Mouse (Mus musculus) ES-Bruce4 (cell line): Measurements from ENCODE around the gene Pacrg. TPM values are rescaled to one million over a fixed set of nuclear protein-coding genes. Genes with fewer than 3 reads are reported as not detected.

Experiments
- H3K27ac ChIP-seq: 2 replicates; pipeline ENCODE4 v1.5.1; 2012; ENCODE audit warnings: low read length, inconsistent platforms; ENCODE audit not compliant: insufficient read depth
- H3K27me3 ChIP-seq: 2 replicates; pipeline ENCODE4 v1.6.1; 2012; ENCODE audit warnings: mild to moderate bottlenecking, low read length, inconsistent platforms; ENCODE audit not compliant: control insufficient read depth, poor library complexity, insufficient read depth, severe bottlenecking
- H3K36me3 ChIP-seq: 2 replicates; pipeline ENCODE4 v1.6.1; 2012; ENCODE audit warnings: inconsistent platforms, mild to moderate bottlenecking, low read length, moderate library complexity; ENCODE audit not compliant: control insufficient read depth, poor library complexity, insufficient read depth, severe bottlenecking
- H3K4me1 ChIP-seq: one replicate; pipeline ENCODE4 v1.8.1; 2011; ENCODE audit warnings: low read length; ENCODE audit not compliant: control insufficient read depth, insufficient read depth
- H3K4me3 ChIP-seq: 2 replicates; pipeline ENCODE4 v1.5.1; 2011; ENCODE audit warnings: low read depth, mild to moderate bottlenecking, low read length
- H3K9ac ChIP-seq: 2 replicates; pipeline ENCODE4 v1.6.1; 2012; ENCODE audit warnings: low read depth, mild to moderate bottlenecking, inconsistent platforms; ENCODE audit not compliant: poor library complexity, severe bottlenecking
- H3K9me3 ChIP-seq: replicated peaks from 2 replicates; pipeline ENCODE4 v1.6.1; 2012; ENCODE audit warnings: mild to moderate bottlenecking, low read length, inconsistent platforms; ENCODE audit not compliant: control insufficient read depth, poor library complexity, insufficient read depth, severe bottlenecking
- CTCF ChIP-seq: IDR thresholded peaks from one replicate; pipeline ENCODE4 v1.8.1; 2011; ENCODE audit warnings: low read depth, low read length
- EP300 ChIP-seq: IDR thresholded peaks from 2 replicates; pipeline ENCODE4 v1.6.1; 2011; ENCODE audit warnings: low read depth, low read length; ENCODE audit not compliant: insufficient read depth
- POLR2A ChIP-seq: IDR thresholded peaks from one replicate; pipeline ENCODE4 v1.8.1; 2011; ENCODE audit warnings: low read length; ENCODE audit not compliant: insufficient read depth
- polyA plus RNA-seq: library from polyadenylated mRNA; stranded (reverse); fragments of >200 nt; gene quantifications from 2 replicates; pipeline ENCODE4 v1.2.4, GENCODE M21; 2011; ENCODE audit warnings: low read depth; ENCODE audit not compliant: missing spikeins, insufficient read depth, insufficient read length

Gene Pacrg
- polyA plus RNA-seq, 1 experiment: 0.54 TPM

- Histone ChIP-seq H3K9ac (no peak overlapping the region), H3K9me3 (no peaks in the 10 kb centered on the region), H3K36me3 (no peaks in the 10 kb centered on the region), H3K27ac (no peak overlapping the region), H3K4me3 (no peak overlapping the region), H3K27me3 (no peaks in the 10 kb centered on the region), H3K4me1 (no peaks in the 10 kb centered on the region)
- TF ChIP-seq CTCF (no peak), EP300 (no peak)
These were observed 361.7 kb downstream of the Pacrg start for GRCm38 (mm10) chr17:10478377-10478776.

- H3K27ac ChIP-seq: no peak overlapping the region
- H3K27me3 ChIP-seq: no peaks in the 10 kb centered on the region
- no peaks in the 10 kb centered on the region for H3K36me3 ChIP-seq
- H3K9me3 ChIP-seq: no peaks in the 10 kb centered on the region
- no peaks in the 10 kb centered on the region for H3K4me1 ChIP-seq
- H3K9ac ChIP-seq: no peak overlapping the region
- no peak overlapping the region for H3K4me3 ChIP-seq
- no peak for TF ChIP-seq EP300
- no peak for TF ChIP-seq POLR2A
- no peak for TF ChIP-seq CTCF
These were observed 363.3 kb downstream of the Pacrg start for GRCm38 (mm10) chr17:10476807-10477206.

GRCm38 (mm10) chr17:10474972-10475371 is 365.1 kb downstream of the Pacrg start:
- no peak overlapping the region for H3K27ac ChIP-seq
- H3K4me1 ChIP-seq: no peaks in the 10 kb centered on the region
- no peaks in the 10 kb centered on the region for H3K9me3 ChIP-seq
- no peak overlapping the region for H3K9ac ChIP-seq
- H3K4me3 ChIP-seq: no peak overlapping the region
- no peaks in the 10 kb centered on the region for H3K27me3 ChIP-seq
- TF ChIP-seq CTCF (no peak), POLR2A (no peak), EP300 (no peak)
- H3K36me3 ChIP-seq: no peaks in the 10 kb centered on the region

- no peak overlapping the region for H3K9ac ChIP-seq
- H3K9me3 ChIP-seq: no peaks in the 10 kb centered on the region
- no peak overlapping the region for H3K4me3 ChIP-seq
- TF ChIP-seq CTCF (no peak), POLR2A (no peak), EP300 (no peak)
- no peak overlapping the region for H3K27ac ChIP-seq
- H3K36me3 ChIP-seq: no peaks in the 10 kb centered on the region
- H3K4me1 ChIP-seq: no peaks in the 10 kb centered on the region
- no peaks in the 10 kb centered on the region for H3K27me3 ChIP-seq
These were observed 366.2 kb downstream of the Pacrg start for GRCm38 (mm10) chr17:10473826-10474384.

- Histone ChIP-seq H3K4me3 (no peak overlapping the region), H3K36me3 (no peaks in the 10 kb centered on the region), H3K4me1 (no peaks in the 10 kb centered on the region), H3K27me3 (no peaks in the 10 kb centered on the region), H3K9me3 (no peaks in the 10 kb centered on the region), H3K27ac (no peak overlapping the region), H3K9ac (no peak overlapping the region)
- no peak for TF ChIP-seq CTCF
These were observed 366.9 kb downstream of the Pacrg start for GRCm38 (mm10) chr17:10473175-10473574.

- Histone ChIP-seq H3K4me3 (no peak overlapping the region), H3K27me3 (no peaks in the 10 kb centered on the region), H3K9me3 (no peaks in the 10 kb centered on the region), H3K36me3 (no peaks in the 10 kb centered on the region), H3K4me1 (peaks cover 2% of the 10 kb centered on the region), H3K27ac (no peak overlapping the region), H3K9ac (no peak overlapping the region)
- TF ChIP-seq POLR2A (no peak), CTCF (no peak), EP300 (no peak)
These were observed 370.1 kb downstream of the Pacrg start for GRCm38 (mm10) chr17:10469874-10470568.
